Mouse (Mus musculus) mouse trophoblast stem cell (cell line): ENCODE results near the gene Arhgef16.

Experiments used
- in situ Hi-C, 2 experiments: fragments of 300-500 bp; cut with MseI, MboI; formaldehyde crosslinking; loops; 2 replicates in 1 of 2; 3 replicates in 1 of 2; pipeline ENCODE4 v1.15.1; 2025

Gene Arhgef16

DNA sequence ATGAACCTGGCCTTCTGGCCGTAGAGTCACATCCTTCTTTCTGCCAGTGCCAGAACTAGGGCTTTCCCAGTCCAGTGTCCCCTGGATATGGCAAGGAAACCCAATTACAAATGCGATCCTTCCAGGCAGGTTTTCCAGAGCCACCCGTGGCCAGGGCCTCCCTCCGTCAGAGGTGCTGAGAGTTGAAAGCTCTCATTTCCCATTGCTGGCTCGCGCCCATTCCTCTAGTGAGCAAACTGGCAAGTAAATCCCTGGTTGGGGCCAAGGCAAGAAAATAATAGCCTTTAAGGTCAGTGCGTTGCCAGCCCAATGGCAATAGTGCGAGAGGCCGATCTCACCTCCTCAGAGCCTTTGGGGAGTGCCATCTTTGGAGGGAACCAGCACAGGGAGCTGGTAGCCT lies 71.9 kb downstream of the Arhgef16 start:
- in situ Hi-C loops = no loop called here
